Mouse (Mus musculus) limb, embryonic 14.5 days (tissue): ENCODE measurements around the gene Abcb1b. TPM values are rescaled to one million over a fixed set of nuclear protein-coding genes. Genes with fewer than 3 reads are reported as not detected.

Source experiments
- ATAC-seq: fragments of 200-750 bp; cut with Nextera tagmentation; 2 replicates; pipeline ENCODE4 v1.8.0; 2017; ENCODE audit warnings: low read depth, moderate number of reproducible peaks, moderate TSS enrichment; ENCODE audit not compliant: low FRiP score
- DNase-seq: peaks from one replicate; pipeline ENCODE4 v3.0.0-alpha.2; 2015; ENCODE audit warnings: low spot score
- H3K27ac ChIP-seq: fragments of 300-500 bp; sonication (generic); replicated peaks from 2 replicates; pipeline ENCODE4 v1.5.1; 2014; ENCODE audit warnings: low read depth, mild to moderate bottlenecking, low read length, moderate library complexity, mixed read lengths
- H3K27me3 ChIP-seq: fragments of 300-500 bp; sonication (generic); 2 replicates; pipeline ENCODE4 v1.6.1; 2014; ENCODE audit warnings: low read length, mixed read lengths; ENCODE audit not compliant: control insufficient read depth, insufficient read depth
- H3K36me3 ChIP-seq: fragments of 300-500 bp; sonication (generic); 2 replicates; pipeline ENCODE4 v1.6.1; 2014; ENCODE audit warnings: mild to moderate bottlenecking, low read length, moderate library complexity, mixed read lengths; ENCODE audit not compliant: control insufficient read depth, insufficient read depth
- H3K4me1 ChIP-seq: fragments of 300-500 bp; sonication (generic); 2 replicates; pipeline ENCODE4 v1.6.1; 2014; ENCODE audit warnings: antibody characterized with exemption, low read length, mixed read lengths; ENCODE audit not compliant: control insufficient read depth, insufficient read depth
- H3K4me2 ChIP-seq: fragments of 300-500 bp; sonication (generic); replicated peaks from 2 replicates; pipeline ENCODE4 v1.6.1; 2014; ENCODE audit warnings: low read depth, mild to moderate bottlenecking, low read length, moderate library complexity; ENCODE audit not compliant: severe bottlenecking
- H3K4me3 ChIP-seq: fragments of 300-500 bp; sonication (generic); replicated peaks from 2 replicates; pipeline ENCODE4 v1.5.1; 2014; ENCODE audit warnings: low read length
- H3K9ac ChIP-seq: fragments of 300-500 bp; sonication (generic); 2 replicates; pipeline ENCODE4 v1.6.1; 2014; ENCODE audit warnings: mild to moderate bottlenecking, low read depth, low read length, moderate library complexity; ENCODE audit not compliant: severe bottlenecking
- H3K9me3 ChIP-seq: fragments of 300-500 bp; sonication (generic); 2 replicates; pipeline ENCODE4 v1.6.1; 2016; ENCODE audit warnings: low read length; ENCODE audit not compliant: control insufficient read depth
- POLR2A ChIP-seq: fragments of 200-500 bp; IDR thresholded peaks from 2 replicates; pipeline ENCODE4 v1.8.0; 2012; ENCODE audit warnings: inconsistent platforms, mild to moderate bottlenecking, moderate library complexity, borderline replicate concordance; ENCODE audit not compliant: insufficient read depth, insufficient read length; ENCODE audit errors: extremely low read depth
- WGBS: fragments of 180-500 bp; shearing (Covaris S2); extraction: QIAGEN DNeasy Blood & Tissue Kit; methylation state at CpG from one replicate; pipeline ENCODE4 v1.1.7; 2014; 5-methylcytosine and 5-hydroxymethylcytosine counted together
- polyA plus RNA-seq, 2 experiments: library from polyadenylated mRNA; depleted of rRNA in 1 of 2; stranded (reverse) in 1 of 2; unstranded in 1 of 2; fragments of >200 nt; fragmentation: Nextera tagmentation in 1 of 2; extraction: Ambion mirVana in 1 of 2; gene quantifications; 2 replicates each; pipeline versions ENCODE4 v1.2.1 to v1.2.3; 2012 to 2014

The Abcb1b gene
- polyA plus RNA-seq, 2 experiments, result 1.7 TPM

DNA sequence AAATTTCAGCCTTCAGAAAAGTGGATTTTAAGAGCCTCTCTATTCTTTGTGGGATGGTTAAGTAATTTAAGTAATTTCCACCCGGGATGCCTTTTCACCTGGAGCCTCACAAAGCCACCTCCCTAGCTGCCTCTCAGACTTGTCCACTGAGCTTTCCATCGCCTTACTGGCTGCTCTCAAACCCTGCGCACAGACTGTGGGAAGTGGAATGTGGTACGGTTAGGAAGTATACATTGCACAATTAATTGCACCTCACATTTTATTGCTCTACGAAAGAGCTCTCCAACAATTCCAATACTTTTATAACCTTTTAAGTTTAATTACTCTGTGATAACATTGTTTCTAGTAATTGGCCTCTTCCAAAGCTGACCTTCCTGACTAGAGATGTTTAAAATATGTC lies 68.4 kb downstream of the Abcb1b start:
- TF ChIP-seq POLR2A, result no peak
- no peaks in the 10 kb centered on the region for H3K36me3 ChIP-seq
- no peak overlapping the region for H3K4me2 ChIP-seq
- H3K4me3 ChIP-seq, result no peak overlapping the region
- WGBS, result 52% methylated on average over 5 of the region's 5 CpGs
- no peaks in the 10 kb centered on the region for H3K27me3 ChIP-seq
- no peak overlapping the region for H3K27ac ChIP-seq
- DNase-seq, result no peak
- H3K9ac ChIP-seq, result no peak overlapping the region
- H3K4me1 ChIP-seq, result no peaks in the 10 kb centered on the region
- no peak for ATAC-seq
- H3K9me3 ChIP-seq, result no peaks in the 10 kb centered on the region

DNA sequence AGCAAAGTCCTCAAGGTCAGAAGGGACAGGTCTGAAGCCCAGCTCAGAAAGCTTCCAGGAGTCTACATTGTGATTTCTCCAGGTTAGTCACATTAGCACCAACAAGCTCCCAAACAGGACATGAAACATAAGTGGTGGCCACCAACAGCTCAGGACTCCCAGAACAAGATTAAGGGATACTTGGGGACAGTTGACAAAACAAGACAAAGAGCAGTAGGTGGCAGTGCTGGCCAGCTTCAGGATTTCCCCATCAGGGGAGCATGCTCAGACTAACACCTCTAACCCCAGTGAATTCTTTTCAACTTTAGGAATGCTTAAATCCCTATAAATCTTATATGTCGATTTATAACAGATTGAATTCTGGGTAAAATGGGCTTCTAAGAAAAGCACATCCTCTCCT lies 70.1 kb downstream of the Abcb1b start:
- no peaks in the 10 kb centered on the region for H3K9me3 ChIP-seq
- TF ChIP-seq POLR2A, result no peak
- no peak; the same call in 1 of the 2 replicates for ATAC-seq
- H3K27ac ChIP-seq, result no peak overlapping the region
- H3K36me3 ChIP-seq, result no peaks in the 10 kb centered on the region
- DNase-seq, result no peak
- H3K27me3 ChIP-seq, result no peaks in the 10 kb centered on the region
- no peak overlapping the region for H3K9ac ChIP-seq
- H3K4me3 ChIP-seq, result no peak overlapping the region
- no peak overlapping the region for H3K4me2 ChIP-seq
- WGBS, result 11% methylated on average over 1 of the region's 1 CpGs
- H3K4me1 ChIP-seq, result no peaks in the 10 kb centered on the region

DNA sequence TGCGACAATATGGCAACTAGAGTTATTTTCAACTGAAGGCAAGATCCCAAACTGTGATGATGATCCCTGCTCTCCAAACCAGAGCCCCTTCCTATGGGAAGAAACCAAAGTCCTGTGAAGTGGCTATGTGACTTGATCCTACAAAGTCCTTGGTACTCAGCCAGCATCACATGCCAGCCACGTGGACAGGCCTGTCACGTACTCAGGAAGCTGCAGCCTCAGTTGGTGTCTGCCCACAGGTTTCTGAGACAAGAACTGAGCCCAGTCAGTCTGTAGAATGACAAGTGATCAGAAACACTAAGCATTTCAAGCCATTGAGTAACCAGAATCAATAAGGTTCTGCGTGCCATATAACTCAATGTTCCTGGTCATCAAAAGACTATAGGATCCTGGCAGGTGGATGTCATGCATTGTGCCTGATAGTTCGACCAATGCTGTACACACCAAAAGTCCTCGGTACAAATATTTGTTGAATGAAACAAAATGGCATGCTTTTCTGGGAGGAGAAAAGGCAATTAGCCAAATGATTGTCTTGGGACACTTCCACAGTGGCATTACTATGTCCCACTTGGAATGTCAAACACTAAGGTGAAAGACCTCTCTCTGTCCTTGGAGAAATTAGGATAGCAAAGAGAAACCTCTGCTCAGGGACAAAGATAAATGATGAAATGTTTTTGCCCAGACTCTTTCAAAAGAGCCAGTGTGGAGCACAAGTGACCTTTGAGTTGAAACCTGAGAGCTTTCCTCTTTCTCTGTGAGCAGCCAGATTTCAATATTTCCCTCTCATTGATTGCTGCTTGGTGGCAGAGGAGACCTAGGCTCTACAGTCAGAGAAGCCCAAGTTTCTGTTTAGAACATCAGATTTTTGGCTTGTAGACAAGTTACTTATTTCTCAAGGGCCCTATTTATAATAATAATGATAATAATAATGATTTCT lies 75.3 kb downstream of the Abcb1b start:
- no peaks in the 10 kb centered on the region for H3K9me3 ChIP-seq
- DNase-seq (no peak), ATAC-seq (no peak)
- H3K27me3 ChIP-seq, result no peaks in the 10 kb centered on the region
- no peak overlapping the region for H3K4me2 ChIP-seq
- no peak overlapping the region for H3K27ac ChIP-seq
- 86% methylated on average over 6 of the region's 6 CpGs for WGBS
- H3K9ac ChIP-seq, result no peak overlapping the region
- H3K36me3 ChIP-seq, result no peaks in the 10 kb centered on the region
- no peaks in the 10 kb centered on the region for H3K4me1 ChIP-seq
- H3K4me3 ChIP-seq, result no peak overlapping the region
- TF ChIP-seq POLR2A, result no peak

DNA sequence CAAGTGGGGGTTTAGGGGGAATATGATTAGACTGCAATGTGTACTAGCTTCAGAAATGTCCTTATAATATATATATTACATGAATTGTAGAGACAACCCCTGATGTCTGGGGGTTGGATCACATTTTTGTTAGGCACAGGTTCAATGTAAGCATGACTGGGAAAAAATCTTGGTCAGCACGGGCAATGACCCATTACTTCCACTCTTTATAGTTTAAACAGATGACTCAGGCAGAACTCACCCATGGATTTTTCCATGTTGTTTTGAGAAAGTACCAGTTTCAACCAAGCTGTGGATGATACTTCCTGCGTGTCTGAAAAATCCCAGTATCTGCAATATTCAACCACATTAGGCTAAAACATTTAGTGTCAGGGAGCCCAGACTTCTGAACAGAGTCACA lies 79.1 kb downstream of the Abcb1b start:
- H3K4me1 ChIP-seq, result no peaks in the 10 kb centered on the region
- H3K27ac ChIP-seq, result no peak overlapping the region
- H3K27me3 ChIP-seq, result no peaks in the 10 kb centered on the region
- TF ChIP-seq POLR2A, result no peak
- no peak for ATAC-seq
- DNase-seq, result no peak
- H3K9me3 ChIP-seq, result no peaks in the 10 kb centered on the region
- no peaks in the 10 kb centered on the region for H3K36me3 ChIP-seq
- WGBS, result 90% methylated on average over 2 of the region's 2 CpGs
- H3K9ac ChIP-seq, result no peak overlapping the region
- no peak overlapping the region for H3K4me2 ChIP-seq
- H3K4me3 ChIP-seq, result no peak overlapping the region

DNA sequence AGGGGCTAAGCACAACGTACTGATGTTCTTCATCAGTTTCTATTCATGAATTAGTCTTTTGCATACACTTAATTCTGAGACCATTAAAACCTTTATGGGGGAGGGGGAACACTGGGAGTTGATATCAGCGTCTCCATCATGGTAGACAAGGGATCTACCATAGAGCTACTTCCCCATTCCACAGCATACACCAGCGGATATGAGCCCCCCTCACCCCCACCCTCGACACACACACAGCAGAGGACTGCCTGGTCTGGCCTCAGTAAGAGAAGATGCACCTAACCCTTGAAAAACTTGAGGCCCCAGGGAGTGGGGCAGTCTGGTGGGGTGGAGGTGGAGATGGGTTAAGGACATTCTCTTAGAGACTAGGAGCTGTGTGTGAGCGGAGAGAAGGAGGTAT lies 79.9 kb downstream of the Abcb1b start:
- TF ChIP-seq POLR2A, result no peak
- DNase-seq, result no peak

More for the DNA sequence above, 79.9 kb downstream of the Abcb1b start:
- no peaks in the 10 kb centered on the region for H3K4me1 ChIP-seq
- no peak overlapping the region for H3K9ac ChIP-seq
- no peak for ATAC-seq
- H3K4me2 ChIP-seq, result no peak overlapping the region
- H3K9me3 ChIP-seq, result no peaks in the 10 kb centered on the region
- no peak overlapping the region for H3K4me3 ChIP-seq
- no peaks in the 10 kb centered on the region for H3K27me3 ChIP-seq
- H3K36me3 ChIP-seq, result no peaks in the 10 kb centered on the region
- H3K27ac ChIP-seq, result no peak overlapping the region
- WGBS, result 73% methylated on average over 5 of the region's 5 CpGs
